Mouse (Mus musculus) MN1 (cell line): ENCODE results near the gene Dhcr24.

Experiments
- DNase-seq: peaks from one replicate; pipeline ENCODE4 v3.0.0-alpha.2; 2016; ENCODE audit warnings: low spot score

The Dhcr24 gene

DNA sequence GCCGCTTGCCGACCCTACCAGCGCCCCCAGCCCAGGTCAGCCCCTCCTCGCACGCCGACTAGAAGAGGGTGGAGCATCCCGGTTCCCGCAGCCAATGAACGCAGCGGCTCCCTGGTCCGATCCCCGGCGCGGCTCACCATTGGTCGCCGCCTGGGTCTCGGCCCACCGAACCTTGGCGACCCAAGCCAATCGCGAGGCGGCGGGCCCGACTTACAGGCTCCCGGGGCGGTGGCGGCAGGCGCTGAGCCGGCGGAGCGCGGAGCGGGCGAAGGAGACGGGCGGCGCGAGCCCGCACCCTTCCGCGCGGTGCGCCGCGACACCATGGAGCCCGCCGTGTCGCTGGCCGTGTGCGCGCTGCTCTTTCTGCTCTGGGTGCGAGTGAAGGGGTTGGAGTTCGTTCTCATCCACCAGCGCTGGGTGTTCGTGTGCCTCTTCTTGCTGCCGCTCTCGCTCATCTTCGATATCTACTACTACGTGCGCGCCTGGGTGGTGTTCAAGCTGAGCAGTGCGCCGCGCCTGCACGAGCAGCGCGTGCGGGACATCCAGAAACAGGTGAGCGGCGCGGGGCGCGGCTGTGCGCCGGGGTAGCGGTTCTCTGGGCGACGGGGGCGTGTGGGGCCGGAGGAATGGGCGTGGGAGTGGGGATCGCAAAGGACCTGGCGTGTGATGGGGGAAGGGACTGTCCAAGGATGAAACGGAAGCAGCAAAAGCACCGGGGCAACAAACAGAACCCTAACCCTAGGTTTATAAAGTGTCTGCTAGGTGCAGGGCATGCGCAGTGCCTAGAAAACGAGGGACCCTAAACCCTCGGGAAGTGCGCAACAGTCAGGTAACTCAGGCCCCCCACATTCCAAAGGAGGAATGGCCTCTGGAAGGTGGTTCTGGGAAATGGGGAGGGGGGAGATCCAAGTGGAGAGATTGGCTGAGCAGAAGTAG is at the start of gene Dhcr24:
Dhcr24 (plus strand) TSS at position 193 of the 936 bp plus-strand sequence.
- DNase-seq, result peak; percentile 89

- no peak for DNase-seq
Observed at GRCm38 (mm10) chr4:106514606-106515005, 46.2 kb upstream of the Dhcr24 start.

GRCm38 (mm10) chr4:106522547-106522946 is 38.3 kb upstream of the Dhcr24 start:
- no peak for DNase-seq

DNA sequence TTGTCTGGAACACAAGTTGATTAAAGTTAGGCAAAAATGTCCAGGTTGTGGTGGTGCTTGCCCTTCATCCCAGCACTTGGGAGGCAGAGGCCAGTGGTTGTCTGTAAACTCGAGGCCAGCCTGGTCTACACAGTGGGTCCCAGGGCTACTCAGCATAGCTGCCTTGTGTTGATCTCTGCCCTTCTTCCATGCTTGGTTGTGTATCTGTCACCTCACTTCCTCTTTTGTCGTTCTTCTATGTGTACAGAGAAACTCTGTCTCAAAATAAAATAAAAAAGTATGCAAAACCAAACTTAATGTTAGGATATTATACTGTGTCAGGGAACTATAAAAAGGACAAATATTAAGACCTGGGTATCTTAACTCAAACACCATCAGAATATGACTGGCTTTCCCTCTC is 36.7 kb upstream of the Dhcr24 start:
- no peak for DNase-seq

GRCm38 (mm10) chr4:106525001-106525400 is 35.8 kb upstream of the Dhcr24 start:
- DNase-seq, result no peak

DNA sequence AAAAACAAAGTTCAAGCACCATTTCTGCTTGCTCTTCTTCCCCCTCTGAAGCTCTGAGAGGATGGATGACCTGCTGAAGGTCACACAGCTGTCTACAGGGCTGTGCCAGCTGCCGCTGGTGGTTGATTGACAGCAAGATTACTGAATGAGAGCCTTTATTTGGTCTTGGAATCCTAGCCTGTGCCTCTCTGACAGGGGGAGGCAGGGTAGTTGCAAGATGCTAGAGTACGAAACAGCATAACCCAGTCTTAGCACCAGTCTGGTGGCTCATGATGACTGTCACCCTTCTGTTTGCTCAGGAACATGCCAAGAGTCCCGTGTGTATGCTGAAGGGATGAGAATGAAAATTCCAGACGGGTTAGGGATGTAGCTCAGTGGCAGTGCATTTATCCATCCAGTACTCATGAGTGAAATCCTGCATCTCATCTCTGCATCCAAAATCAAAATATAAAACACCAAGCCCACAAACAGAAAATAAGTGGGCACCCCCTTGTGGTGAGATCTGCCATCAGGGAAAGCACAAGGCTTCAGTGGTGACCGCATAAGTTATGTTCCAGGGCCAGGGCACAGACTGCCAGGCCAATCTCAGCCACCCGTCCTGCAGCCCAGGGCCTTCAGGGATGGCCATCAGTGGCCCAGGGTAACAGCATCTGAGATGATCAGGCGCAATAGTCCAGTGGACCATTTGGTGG is 32.8 kb upstream of the Dhcr24 start:
- peak; percentile 8 for DNase-seq

- peak; percentile 88 for DNase-seq
Observed at GRCm38 (mm10) chr4:106529375-106530112, 31.3 kb upstream of the Dhcr24 start.

GRCm38 (mm10) chr4:106530113-106530482 is 30.7 kb upstream of the Dhcr24 start:
- no peak for DNase-seq

DNA sequence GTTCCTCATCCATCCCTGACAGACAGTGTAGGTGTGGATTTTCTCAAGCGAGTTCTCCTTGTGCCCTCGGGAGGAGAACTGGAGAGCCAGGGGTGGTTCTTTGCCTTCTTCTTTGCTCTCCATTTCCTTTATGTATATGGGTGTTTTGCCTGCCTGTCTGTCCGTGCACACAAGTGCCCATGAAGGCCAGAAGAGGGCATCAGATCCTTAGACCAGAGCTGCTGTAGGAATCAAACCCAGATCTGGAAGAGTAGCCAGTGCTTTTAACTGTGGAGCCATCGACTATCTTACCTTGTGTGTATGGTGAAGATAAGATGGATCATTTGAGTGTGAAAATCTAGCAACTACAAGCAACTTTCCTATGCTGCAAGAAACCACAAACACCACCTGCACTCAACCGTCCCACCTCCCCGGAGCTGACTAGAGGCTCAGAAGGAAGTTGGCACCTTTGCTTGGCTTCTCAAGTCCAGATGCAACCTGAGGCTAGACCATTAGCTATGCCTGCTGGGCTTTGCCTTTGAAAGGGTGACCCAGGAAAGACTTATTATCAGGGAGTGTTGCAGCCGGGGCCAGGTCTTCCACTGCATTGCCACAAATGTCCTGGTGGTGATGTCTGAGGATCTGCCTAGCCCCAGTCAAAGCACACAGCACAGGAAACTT is 27.3 kb upstream of the Dhcr24 start:
- no peak for DNase-seq

DNA sequence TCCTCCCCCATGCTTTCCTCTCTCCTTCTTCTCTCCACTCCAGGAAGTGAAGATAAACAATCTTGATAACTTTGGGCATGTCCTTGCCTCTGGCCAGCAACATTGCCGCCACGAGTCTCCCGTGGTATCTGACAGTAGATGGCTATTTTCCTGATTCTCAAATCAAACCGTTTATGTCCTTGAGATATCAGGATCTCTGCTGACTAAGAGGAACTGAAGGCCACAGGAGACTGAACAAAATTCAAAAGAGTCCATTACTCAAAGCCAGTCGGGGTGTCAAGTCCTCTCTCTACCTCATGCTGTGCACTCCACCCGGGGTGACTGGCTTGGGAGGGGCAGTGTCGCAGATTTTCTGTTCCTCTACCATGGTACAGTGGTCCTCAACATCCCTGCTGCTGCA is 26.6 kb upstream of the Dhcr24 start:
- DNase-seq, result no peak

- DNase-seq, result no peak
Observed at GRCm38 (mm10) chr4:106539756-106540155, 21.1 kb upstream of the Dhcr24 start.

GRCm38 (mm10) chr4:106541491-106541890 is 19.3 kb upstream of the Dhcr24 start:
- DNase-seq, result no peak

DNA sequence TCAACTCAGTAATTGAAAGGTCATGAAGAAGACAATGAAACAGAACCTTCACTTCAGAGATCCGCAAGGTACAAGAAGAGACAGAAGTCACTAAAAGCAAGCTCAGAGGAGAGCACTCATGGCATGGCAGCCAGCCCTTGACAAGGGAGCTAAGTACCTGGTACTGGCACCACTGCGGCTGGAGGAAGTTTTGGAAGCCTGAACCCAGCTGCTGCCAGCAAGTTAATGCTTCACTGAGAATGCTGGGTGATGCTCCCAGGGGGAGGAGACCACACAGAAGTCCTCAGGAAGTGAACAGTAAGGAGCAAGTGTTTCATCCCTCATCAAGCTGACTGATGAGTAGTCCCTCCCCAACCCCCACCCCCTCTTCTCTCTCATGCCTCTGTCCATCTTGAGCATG is 18.6 kb upstream of the Dhcr24 start:
- DNase-seq, result no peak

DNA sequence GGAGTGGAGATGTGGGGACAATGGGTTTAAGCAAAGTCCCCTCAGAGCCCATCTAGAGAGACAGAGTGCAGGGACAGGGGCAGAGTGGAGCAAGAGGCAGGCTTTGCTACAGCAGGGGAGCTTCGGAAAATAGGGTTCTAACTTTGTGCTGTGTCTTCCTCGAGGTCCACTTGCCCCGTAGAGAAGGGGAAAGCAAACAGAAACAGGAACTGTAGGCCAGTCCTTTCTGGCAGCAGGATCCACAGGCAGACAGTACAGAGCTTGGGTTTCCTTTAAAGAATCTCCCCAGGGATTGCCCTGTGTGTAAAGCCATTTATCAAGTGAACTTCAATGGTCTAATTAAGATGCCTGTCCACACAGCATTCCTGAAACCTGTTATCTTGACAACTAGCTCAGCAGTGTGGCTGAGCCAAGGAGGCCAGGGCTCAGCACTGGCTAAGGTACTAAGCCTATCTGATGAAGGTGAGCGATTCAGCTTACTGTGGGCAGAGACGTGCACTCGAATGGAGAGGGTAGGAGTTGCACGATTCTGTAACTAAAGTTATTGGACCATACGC is 14.9 kb upstream of the Dhcr24 start:
- no peak for DNase-seq

DNA sequence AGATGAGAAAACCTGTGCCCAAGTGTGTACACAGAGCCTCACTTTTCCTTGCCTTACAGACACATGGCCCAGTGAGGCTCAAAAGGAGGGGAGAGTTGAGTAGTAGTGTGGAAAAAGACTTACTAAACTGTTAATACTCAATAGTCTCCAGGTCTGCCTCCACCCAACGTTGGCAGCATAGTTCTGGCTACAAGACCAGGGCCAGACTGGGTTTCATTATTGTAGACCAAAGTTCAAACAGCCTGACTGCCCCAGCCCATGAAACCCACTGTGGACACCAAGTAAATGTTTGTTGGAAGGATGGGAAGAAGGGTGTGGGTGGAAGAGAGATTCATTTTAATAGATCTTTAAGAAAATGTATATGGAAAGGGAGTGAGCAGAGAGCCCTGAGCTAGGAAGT is 13.9 kb upstream of the Dhcr24 start:
- DNase-seq, result no peak

- DNase-seq, result no peak
Observed at GRCm38 (mm10) chr4:106548113-106548512, 12.7 kb upstream of the Dhcr24 start.

- peak; percentile 16 for DNase-seq
Observed at GRCm38 (mm10) chr4:106550516-106551166, 10.2 kb upstream of the Dhcr24 start.

- DNase-seq, result no peak
Observed at GRCm38 (mm10) chr4:106557262-106557661, 3.6 kb upstream of the Dhcr24 start.

DNA sequence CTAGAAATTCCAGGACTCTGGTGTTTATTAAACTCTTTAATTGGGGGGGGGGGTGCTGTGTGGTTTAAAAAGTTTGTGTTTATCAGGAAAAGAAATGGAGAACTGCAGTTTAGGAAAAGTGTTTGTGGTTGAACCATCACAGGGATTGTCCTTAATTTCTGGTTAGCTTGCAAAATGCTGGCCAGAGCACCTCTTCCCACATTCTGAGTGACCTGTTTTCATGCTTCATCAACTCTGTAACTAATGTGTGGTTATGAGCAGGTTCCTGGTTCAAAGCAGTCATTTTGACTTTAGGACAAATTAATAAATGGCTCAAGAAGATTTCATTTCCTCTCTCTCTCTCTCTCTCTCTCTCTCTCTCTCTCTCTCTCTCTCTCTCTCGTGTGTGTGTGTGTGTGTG is 2.9 kb upstream of the Dhcr24 start:
- DNase-seq, result no peak

DNA sequence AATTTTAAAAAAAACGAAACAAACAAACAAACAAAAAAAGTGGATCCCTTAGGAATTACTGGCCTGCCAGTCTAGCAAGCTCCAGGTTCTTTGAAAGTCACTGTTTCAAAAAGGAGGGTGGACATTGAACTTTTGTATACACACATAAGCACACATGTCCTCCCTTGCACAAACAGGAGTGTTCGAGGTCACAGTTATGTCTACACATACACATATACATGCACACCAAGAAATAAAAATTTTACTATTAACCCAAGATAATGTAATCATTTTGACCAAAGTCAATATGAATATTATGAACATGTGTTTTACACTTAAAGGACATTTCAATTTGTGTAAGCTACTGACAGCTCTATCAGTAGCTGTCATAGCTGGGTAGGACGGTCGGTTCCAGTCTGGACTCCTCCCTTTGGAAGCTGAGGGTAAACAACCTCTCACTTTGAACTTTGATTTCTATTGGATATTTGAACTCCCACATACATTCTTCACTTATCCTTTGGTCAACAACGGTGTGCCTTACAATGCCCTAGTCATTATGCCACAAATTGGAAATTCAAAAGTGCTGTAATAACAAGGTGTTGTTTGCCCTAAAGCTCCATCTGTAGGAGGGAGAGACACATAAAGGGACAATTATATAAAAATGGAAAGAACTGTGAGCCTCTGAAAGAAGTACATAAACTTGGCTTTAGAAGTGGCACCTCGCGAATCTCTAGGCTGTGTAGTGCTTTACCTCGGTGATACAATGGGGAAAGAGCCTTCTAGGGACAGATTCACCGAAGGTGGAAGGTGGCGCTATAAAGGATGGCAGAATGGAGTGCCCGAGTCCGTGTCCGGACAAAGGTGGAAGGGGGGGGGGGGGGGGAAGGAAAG is 1.3 kb upstream of the Dhcr24 start:
- DNase-seq, result no peak
